Mouse (Mus musculus): ENCODE results near the gene Clic3.
A peak's percentile ranks its signal among the peaks of the same experiment; 100 is the strongest.

Gene Clic3

GRCm38 (mm10) chr2:25480541-25480940, 23.9 kb downstream of the Clic3 start:
- DNase-seq (ENCODE audit: low read depth): no peak

GRCm38 (mm10) chr2:25482969-25483368, 26.3 kb downstream of the Clic3 start:
- no peak for DNase-seq (ENCODE audit: low read depth)

DNA sequence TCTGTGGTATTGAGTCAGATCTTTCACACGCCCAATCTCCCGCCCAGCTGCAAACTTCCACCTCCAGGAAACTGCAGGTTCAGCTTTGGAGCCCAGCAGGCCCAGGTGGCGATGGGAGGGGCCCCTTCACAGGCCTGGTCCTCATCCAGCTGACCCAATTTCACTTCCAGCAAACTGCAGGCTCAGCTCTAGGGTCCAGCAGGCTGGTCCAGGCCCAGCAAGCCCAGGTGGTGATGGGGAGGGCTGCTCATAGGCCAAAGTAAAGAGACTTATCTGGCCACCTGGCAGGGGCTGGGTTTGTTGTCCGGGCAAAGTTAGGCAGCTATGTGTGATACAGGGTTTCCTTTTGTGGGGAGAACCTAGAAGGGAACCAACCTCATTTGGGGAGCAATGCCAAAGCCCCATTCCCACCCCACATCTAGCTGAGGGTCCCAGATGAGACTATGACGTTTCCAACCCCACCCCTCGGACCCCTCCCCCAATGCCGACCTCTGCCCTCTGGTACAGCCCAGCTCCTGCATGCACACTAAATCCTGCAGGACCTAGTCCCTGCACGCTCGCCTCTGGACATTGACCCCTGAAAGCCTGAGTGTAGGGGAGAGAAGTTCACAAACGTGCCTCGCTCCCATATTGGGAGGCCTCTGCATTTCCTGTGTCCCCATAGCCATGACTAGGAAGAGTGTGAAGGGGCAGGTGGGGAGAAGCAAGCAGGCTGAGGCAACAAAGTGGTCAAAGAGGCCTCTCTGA, 28.4 kb downstream of the Clic3 start:
- DNase-seq (ENCODE audit: low read depth): no peak

DNA sequence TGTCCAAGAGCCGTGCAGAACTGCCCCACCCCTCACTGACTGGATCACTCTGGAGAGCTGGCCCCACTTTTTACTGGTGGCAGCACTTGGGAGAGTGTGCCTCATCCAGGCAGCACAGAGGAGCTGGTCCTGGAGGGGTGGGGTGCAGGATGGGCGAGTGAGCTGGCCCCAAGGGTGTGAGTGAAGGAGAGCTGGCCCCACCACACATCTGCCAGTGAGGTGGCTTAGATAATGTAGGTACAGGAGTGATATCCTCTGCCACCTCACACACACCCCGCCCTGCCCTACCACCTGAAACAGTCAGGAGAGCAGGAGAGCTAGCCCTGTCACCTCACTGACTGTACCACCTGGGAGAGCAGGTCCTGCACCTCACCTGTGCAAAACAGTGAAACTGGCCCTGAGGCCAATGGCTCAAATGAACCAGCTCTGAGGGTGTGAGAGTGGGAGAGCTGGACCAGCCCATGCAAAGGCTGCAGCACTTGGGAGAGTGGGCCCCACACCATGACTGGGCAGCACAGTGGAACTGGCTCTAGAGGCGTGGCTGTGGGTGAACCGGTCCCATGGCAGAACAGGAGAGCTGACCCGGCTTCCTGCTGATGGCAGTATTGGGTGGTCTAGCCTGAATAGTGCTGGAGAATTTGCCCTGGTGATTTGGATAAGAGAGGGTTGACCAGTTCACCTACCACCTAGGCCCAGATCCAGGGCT, 31.5 kb downstream of the Clic3 start:
- DNase-seq (ENCODE audit: low read depth): no peak

- DNase-seq (ENCODE audit: low read depth): no peak
These were observed 32.0 kb downstream of the Clic3 start for GRCm38 (mm10) chr2:25488671-25489068.

DNA sequence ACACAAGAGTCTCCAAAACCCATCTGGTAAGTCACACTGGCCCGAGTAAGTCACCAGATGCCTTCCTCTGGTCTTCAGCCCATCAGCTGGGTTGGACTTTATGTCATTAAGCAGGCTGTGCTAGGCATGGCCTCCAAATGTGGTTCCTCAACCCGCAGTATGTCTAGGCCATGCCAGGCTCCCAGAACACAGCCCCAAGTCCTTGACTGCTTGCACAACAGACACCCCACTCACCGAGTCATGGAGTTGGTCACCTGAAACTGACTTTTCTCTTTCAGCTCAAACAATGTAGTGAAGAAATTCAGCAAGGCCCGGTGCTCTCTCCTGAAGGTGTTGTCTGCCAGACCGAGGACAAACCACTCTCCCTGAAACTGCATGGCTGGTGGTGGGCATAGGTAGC, 36.4 kb downstream of the Clic3 start:
- no peak for DNase-seq (ENCODE audit: low read depth)

GRCm38 (mm10) chr2:25493476-25493961, 36.9 kb downstream of the Clic3 start, which contains the start of gene Lcn12:
TSS of gene Lcn12 (minus strand) at chr2:25493911.
- DNase-seq (ENCODE audit: low read depth): no peak

DNA sequence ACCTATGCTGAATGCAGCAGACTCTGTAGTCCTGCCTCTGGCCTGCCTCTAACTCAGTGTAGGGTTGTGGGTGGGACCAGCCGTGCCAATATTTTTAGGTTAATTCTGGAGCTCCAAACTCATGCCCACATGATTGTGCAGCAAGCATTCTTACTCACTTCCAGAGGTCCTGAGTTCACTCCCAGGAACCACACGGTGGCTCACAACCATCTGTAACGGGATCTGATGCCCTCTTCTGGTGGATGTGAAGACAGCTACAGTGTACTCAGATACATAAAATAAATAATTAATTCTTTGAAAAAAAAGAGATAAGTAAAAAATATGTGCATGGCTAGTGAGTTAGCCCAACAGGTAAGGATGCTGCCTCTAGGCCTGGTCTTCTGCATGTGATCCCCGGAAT, 39.8 kb downstream of the Clic3 start:
- no peak for DNase-seq (ENCODE audit: low read depth)

DNA sequence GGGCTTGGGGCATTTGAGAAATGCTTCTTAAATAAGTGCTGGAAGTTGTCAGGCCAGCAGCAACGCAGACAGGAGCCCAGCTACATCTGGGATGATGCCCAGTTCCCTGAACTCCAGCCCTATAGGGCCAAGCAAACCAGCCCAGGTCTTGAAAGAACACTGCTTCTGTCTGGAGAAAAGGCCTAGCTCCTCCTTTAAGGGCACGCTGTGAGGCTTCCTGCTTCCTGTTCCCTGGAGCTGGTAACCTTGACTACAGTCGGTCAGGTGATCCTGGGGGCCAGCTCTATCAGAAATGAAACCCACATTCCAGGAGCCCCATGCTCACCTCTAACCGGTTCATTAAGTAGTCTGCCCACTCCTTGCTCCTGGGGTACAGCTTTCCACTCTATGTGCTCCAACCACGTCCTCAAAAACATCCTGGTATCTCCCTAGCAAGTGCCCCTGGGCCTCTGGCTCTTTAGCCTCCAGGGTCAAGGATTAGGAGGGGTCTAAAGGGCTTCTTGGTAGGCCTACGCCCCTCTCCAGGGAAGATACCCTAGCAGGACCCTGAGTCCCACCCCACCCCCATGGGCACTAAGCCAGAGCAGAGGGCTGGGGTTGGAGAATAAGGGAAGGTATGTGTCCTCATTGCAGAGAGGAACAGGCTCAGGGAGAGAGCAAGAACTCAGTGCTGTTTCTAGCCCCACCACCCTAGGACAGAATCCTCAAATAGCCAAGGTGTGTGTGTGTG, 41.4 kb downstream of the Clic3 start:
- no peak for DNase-seq (ENCODE audit: low read depth)

- DNase-seq (ENCODE audit: low read depth): no peak
These were observed 42.2 kb downstream of the Clic3 start for GRCm38 (mm10) chr2:25498622-25499478.

DNA sequence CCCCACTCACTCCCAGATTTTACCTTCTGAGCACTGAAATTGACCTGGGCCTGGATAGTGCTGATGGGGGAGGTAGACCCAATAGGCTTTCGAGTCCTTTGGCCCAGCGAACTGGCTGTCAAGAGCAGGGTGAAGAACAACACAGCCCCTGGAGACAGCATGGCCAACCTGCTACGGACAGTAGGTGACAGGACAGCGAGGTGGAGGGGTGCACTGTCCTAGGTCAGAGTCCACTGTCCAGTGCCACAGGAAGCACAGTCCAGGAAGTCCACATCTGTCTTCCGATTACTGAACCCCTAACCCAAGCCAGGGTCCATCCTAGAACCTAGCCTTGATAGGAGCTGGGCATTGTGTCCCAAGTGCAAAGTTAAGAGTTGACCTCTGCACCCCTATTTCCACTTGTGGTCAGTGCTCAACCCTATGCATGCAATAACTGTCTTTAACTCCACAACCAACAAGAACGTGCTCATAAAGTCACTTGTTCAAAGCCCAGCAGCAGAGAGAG, 43.5 kb downstream of the Clic3 start:
- no peak for DNase-seq (ENCODE audit: low read depth)

GRCm38 (mm10) chr2:25500576-25501405, 44.2 kb downstream of the Clic3 start, which contains the start of gene Fbxw5:
TSS of gene Fbxw5 (plus strand) at chr2:25500750.
- DNase-seq (ENCODE audit: low read depth): peak; percentile 91

GRCm38 (mm10) chr2:25501593-25502486, 45.2 kb downstream of the Clic3 start, which contains the start of gene C8g:
TSS of gene C8g (minus strand) at chr2:25501719.
- no peak for DNase-seq (ENCODE audit: low read depth)

GRCm38 (mm10) chr2:25502726-25503125, 46.1 kb downstream of the Clic3 start:
- peak; percentile 36 for DNase-seq (ENCODE audit: low read depth)

- no peak for DNase-seq (ENCODE audit: low read depth)
These were observed 47.9 kb downstream of the Clic3 start for GRCm38 (mm10) chr2:25504538-25504937.

DNA sequence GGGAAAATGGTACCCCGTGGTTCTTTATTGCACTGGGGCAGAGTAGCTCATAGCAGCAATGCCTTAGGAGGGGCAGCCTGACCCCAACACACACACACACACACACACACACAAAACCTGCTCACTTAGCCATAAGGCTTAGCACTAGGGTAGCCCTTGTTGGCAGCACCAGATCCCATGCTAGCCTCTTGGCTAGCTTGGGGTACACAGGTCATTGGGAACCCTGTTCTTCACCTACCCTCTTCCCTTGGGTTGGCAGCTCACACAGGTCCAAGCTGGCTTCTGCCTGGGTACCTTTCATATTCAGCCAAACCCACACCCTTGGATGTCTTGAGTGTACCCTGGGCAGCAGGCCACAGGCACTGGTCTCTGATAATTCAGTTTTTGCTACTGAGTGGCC, 48.4 kb downstream of the Clic3 start:
- no peak for DNase-seq (ENCODE audit: low read depth)

DNA sequence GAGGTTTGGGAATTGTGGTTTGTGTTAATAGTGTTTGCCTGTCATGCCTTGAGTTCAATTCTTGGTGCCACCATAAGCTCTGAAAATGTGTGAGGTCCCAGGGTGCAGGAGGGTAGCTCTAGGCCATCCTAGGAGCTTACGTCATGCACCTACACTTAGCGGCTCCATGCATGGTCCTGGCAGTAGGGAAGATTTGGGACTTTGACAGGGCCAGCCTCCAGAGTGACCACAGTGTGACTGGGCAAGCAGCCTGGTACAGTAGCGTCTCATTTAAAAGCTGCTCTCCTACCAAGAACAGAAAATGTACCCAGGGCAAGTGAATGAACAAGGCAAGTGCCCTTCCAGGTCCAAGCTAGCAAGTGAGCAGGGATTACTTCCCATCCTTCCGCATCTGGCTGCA, 49.2 kb downstream of the Clic3 start:
- no peak for DNase-seq (ENCODE audit: low read depth)

DNA sequence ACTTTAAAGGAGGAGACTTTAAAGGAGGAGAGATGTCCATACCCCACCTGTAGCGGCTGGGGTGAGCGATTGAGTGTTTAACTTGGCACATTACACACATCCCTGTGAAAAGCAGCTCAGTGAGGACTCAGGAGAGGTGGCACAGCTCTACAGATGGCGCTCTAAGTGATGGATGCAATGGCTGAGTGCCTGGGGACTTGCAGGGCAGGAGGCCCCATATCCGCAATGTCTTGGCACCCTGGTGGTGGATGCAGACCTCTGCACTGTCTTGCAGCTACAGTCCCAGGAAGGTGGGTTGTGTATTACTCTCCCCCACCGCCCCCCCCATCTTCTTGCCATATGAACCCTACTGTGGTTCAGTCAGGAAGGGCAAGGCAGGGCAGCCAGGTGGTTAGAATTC, 50.3 kb downstream of the Clic3 start:
- DNase-seq (ENCODE audit: low read depth): peak; percentile 31

Data from c-Kit-positive CD71-negative TER-119-negative erythroid progenitor cells, embryonic 14.5 days (primary cell).